Mouse (Mus musculus): ENCODE measurements at regions not wholly inside any gene's neighbourhood (a gene's known extent, or its start where the extent isn't known, plus 50 kb on each side); places are given as distances from the start of the nearest gene placed in this dataset.

GRCm38 (mm10) chr13:5480779-5481178 is 380.5 kb upstream of the Klf6 start:
- DNase-seq (ENCODE audit: extremely low spot score in 1 of 2, low spot score in 2 of 2), result no peak
- intact Hi-C loops (cut with DNase I), result no loop called here

- DNase-seq (ENCODE audit: extremely low spot score in 1 of 2, low spot score in 2 of 2), result peak in 1 of 2 experiments; percentile 49
- intact Hi-C loops (cut with DNase I), result no loop called here
These were observed 369.0 kb upstream of the Klf6 start for GRCm38 (mm10) chr13:5492266-5492665.

GRCm38 (mm10) chr13:5497535-5497934 is 363.7 kb upstream of the Klf6 start:
- DNase-seq (ENCODE audit: extremely low spot score in 1 of 2, low spot score in 2 of 2), result no peak
- intact Hi-C loops (cut with DNase I), result no loop called here

GRCm38 (mm10) chr13:5511784-5512183 is 349.5 kb upstream of the Klf6 start:
- DNase-seq (ENCODE audit: extremely low spot score in 1 of 2, low spot score in 2 of 2), result no peak
- intact Hi-C loops (cut with DNase I), result no loop called here

- no peak for DNase-seq (ENCODE audit: extremely low spot score in 1 of 2, low spot score in 2 of 2)
- intact Hi-C loops (cut with DNase I), result no loop called here
These were observed 345.7 kb upstream of the Klf6 start for GRCm38 (mm10) chr13:5515552-5515951.

- intact Hi-C loops (cut with DNase I), result no loop called here
- no peak for DNase-seq (ENCODE audit: extremely low spot score in 1 of 2, low spot score in 2 of 2)
These were observed 345.2 kb upstream of the Klf6 start for GRCm38 (mm10) chr13:5516088-5516487.

GRCm38 (mm10) chr13:5519181-5519580 is 342.1 kb upstream of the Klf6 start:
- intact Hi-C loops (cut with DNase I), result no loop called here
- DNase-seq (ENCODE audit: extremely low spot score in 1 of 2, low spot score in 2 of 2), result no peak

- DNase-seq (ENCODE audit: extremely low spot score in 1 of 2, low spot score in 2 of 2), result no peak
- intact Hi-C loops (cut with DNase I), result no loop called here
These were observed 341.7 kb upstream of the Klf6 start for GRCm38 (mm10) chr13:5519600-5519999.

GRCm38 (mm10) chr13:5527400-5527799 is 333.9 kb upstream of the Klf6 start:
- no peak for DNase-seq (ENCODE audit: extremely low spot score in 1 of 2, low spot score in 2 of 2)
- intact Hi-C loops (cut with DNase I), result no loop called here

- DNase-seq (ENCODE audit: extremely low spot score in 1 of 2, low spot score in 2 of 2), result no peak
- intact Hi-C loops (cut with DNase I), result no loop called here
These were observed 321.0 kb upstream of the Klf6 start for GRCm38 (mm10) chr13:5540321-5540720.

GRCm38 (mm10) chr13:5545521-5545920 is 315.8 kb upstream of the Klf6 start:
- no peak for DNase-seq (ENCODE audit: extremely low spot score in 1 of 2, low spot score in 2 of 2)
- intact Hi-C loops (cut with DNase I), result no loop called here

GRCm38 (mm10) chr13:5546011-5546410 is 315.3 kb upstream of the Klf6 start:
- no peak for DNase-seq (ENCODE audit: extremely low spot score in 1 of 2, low spot score in 2 of 2)
- intact Hi-C loops (cut with DNase I), result no loop called here

- intact Hi-C loops (cut with DNase I), result no loop called here
- DNase-seq (ENCODE audit: extremely low spot score in 1 of 2, low spot score in 2 of 2), result no peak
These were observed 314.3 kb upstream of the Klf6 start for GRCm38 (mm10) chr13:5546937-5547336.

GRCm38 (mm10) chr13:5548768-5549167 is 312.5 kb upstream of the Klf6 start:
- intact Hi-C loops (cut with DNase I), result no loop called here
- no peak for DNase-seq (ENCODE audit: extremely low spot score in 1 of 2, low spot score in 2 of 2)

GRCm38 (mm10) chr13:5549175-5549574 is 312.1 kb upstream of the Klf6 start:
- intact Hi-C loops (cut with DNase I), result no loop called here
- no peak for DNase-seq (ENCODE audit: extremely low spot score in 1 of 2, low spot score in 2 of 2)

- DNase-seq (ENCODE audit: extremely low spot score in 1 of 2, low spot score in 2 of 2), result no peak
- intact Hi-C loops (cut with DNase I), result no loop called here
These were observed 311.5 kb upstream of the Klf6 start for GRCm38 (mm10) chr13:5549747-5550146.

GRCm38 (mm10) chr13:5550354-5550753 is 310.9 kb upstream of the Klf6 start:
- intact Hi-C loops (cut with DNase I), result no loop called here
- DNase-seq (ENCODE audit: extremely low spot score in 1 of 2, low spot score in 2 of 2), result no peak

- DNase-seq (ENCODE audit: extremely low spot score in 1 of 2, low spot score in 2 of 2), result no peak
- intact Hi-C loops (cut with DNase I), result no loop called here
These were observed 310.2 kb upstream of the Klf6 start for GRCm38 (mm10) chr13:5551131-5551530.

- intact Hi-C loops (cut with DNase I), result no loop called here
- no peak for DNase-seq (ENCODE audit: extremely low spot score in 1 of 2, low spot score in 2 of 2)
These were observed 307.8 kb upstream of the Klf6 start for GRCm38 (mm10) chr13:5553461-5553860.

GRCm38 (mm10) chr13:5558095-5558494 is 303.2 kb upstream of the Klf6 start:
- no peak for DNase-seq (ENCODE audit: extremely low spot score in 1 of 2, low spot score in 2 of 2)
- intact Hi-C loops (cut with DNase I), result no loop called here

GRCm38 (mm10) chr13:5566479-5566878 is 294.8 kb upstream of the Klf6 start:
- no peak for DNase-seq (ENCODE audit: extremely low spot score in 1 of 2, low spot score in 2 of 2)
- intact Hi-C loops (cut with DNase I), result no loop called here

GRCm38 (mm10) chr13:5566896-5567295 is 294.4 kb upstream of the Klf6 start:
- intact Hi-C loops (cut with DNase I), result no loop called here
- DNase-seq (ENCODE audit: extremely low spot score in 1 of 2, low spot score in 2 of 2), result no peak

All from left cerebral cortex, postnatal 10 days (tissue).